Mouse (Mus musculus) c-Kit-positive CD71-negative TER-119-negative erythroid progenitor cells, embryonic 14.5 days (primary cell): ENCODE measurements around the gene Mcl1.
"Not testable (repeated sequence)": the region's sequence is repeated elsewhere in the genome, so short reads cannot be mapped to it uniquely, and the experiment has no call there.

ENCODE experiments used
- DNase-seq: peaks from one replicate; pipeline ENCODE4 v3.0.0-alpha.2; 2013; ENCODE audit warnings: low read depth

The Mcl1 gene

DNA sequence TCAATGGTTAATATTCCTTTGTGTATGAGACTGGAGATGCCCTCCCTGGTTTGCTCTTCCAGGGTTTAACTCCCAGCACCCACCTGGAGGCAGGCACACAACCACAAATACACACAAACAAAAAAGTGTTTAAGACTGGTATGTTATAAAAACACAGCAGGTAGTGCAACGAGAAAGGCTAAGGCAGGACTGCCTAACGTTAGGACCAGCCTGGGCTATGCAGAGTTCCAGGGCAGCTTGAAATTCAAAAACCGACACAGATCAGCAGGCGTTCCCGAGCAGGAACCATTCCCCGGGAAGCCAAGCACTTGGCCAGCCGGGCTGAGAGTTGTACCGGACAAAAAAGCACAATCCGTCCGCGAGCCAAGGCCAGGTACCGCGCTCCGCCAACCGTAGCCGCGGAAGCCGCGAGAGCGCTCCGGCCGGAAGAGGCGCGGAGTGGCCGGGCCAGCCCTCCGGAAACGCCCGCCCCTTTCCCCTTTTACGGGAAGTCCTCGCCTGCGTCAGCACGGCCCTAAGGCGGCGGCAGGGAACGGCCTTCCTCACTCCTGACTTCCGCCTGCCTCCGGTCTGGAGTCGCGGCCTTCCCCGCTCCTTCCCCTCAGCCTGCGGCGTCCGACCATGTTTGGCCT lies at the start of gene Mcl1:
Gene Mcl1 (plus strand): TSS at position 553 of the 632 bp plus-strand sequence.
- peak; percentile 88 for DNase-seq

DNA sequence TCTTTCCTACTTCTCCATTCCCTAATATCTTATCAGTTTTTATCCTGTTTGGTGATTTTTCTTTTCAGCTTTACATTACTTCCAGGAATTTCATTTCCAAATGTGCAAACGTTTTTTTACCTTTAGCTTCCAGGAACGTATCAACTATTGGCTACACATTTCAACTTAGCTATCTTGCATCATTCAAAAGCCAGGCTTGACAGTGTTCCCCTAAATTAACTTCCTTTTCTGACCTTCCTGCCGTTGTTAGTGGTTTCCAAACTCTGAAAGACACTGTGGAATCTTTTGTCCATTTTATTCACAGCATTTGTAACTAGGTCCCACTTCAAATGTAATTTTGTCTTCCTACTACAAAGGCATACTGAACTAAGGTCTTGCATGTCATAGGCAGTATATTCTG lies 49.4 kb upstream of the Mcl1 start:
- no peak for DNase-seq

DNA sequence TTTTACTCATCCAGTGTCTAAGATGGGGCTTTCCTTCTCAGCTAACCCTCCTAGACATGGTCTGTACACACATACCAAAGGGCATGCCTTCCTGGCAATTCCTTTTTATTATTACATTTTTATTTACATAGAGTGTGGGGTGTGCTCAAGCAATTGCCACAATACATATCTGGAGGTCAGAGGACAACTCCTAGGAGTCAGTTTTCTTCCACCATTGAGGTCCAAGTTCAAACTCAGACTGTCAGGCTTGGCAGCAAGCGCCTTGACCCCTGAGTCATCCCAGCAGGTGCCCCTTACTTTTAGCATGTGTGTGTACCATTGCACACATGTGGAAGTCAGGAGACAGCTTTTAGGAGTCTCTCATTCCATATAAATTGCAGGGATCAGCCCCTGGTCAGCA lies 44.6 kb upstream of the Mcl1 start:
- no peak for DNase-seq

GRCm38 (mm10) chr3:95618511-95618910 lies 40.1 kb upstream of the Mcl1 start:
- DNase-seq, result no peak

DNA sequence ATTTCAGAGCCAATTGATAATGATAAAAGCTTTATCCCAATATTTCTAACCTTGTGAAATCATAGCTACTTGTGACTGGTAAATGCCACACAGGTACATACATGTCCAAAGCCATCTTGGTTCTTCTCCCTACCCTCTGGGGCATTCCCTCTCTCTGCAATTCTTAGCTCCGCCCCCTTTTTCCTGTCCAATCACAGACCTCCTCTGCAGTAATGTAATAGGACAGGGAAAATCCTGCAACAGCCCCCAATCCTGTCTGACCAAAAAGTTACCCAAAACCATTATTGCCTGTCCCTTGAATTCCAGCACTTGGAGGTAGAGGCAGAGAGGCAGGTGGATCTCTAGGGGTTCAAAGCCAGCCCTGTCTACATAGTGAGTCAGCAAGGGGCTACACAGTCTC lies 37.3 kb upstream of the Mcl1 start:
- no peak for DNase-seq

GRCm38 (mm10) chr3:95622421-95622820 lies 36.2 kb upstream of the Mcl1 start:
- not testable (repeated sequence) for DNase-seq

DNA sequence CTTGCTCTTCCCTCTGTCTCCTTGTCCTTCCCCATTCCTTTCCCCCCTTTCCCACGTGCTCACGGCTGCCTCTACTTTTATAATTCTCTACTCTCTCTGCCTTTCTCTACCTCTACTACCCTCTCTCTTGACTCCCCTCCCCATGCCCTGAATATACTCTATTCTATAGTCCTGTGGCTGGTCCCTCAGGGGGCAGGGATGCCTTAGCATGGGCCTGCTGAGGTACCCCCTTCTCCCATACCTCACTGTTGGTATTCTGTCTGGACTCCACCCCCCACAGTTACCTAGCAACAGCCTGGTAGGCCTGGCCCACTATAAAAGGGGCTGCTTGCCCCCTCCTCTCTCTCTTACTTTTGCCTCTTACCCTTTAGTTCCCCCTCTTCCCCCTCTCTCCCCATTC lies 35.0 kb upstream of the Mcl1 start:
- no peak for DNase-seq

DNA sequence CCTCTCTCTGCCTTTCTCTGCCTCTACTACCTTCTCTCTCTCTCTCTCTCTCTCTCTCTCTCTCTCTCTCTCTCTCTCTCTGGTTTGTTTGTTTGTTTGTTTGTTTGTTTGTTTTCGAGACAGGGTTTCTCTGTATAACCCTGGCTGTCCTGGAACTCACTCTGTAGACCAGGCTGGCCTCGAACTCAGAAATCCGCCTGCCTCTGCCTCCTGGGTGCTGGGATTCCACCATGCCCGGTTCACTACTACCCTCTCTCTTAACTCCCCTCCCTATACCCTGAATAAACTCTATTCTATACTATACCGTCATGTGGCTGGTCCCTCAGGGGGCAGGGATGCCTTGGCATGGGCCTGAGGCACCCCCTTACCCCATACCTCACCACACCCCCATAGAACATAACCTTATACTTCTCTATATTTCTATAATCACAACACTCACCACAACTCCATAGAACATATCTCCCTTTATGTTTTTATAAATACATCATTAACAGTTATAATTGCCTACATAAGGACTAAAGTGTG lies 34.5 kb upstream of the Mcl1 start:
- DNase-seq, result not testable (repeated sequence)

GRCm38 (mm10) chr3:95624628-95625503 lies 33.7 kb upstream of the Mcl1 start, which contains the start of gene Ensa:
Ensa (plus strand) TSS chr3:95624993.
- peak; percentile 99 for DNase-seq

DNA sequence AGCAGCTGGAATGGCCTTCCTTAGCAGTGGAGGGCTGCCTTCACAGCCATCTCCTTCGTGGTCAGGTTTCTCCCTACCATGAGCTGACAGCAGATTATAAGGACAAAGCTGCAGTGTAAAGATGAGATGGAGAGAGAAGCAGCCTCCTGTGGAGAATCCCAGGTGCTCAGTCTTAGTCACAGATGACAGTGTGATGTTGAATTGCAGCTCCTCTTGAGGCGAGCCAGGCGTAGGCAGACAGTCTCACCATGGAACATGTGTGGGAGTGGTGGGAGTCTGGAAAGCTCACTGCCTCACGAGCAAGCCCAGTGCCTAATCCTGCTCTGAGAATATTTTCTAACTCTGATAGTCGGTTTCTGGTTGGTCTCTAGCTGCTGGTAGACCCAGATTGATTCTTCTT lies 30.8 kb upstream of the Mcl1 start:
- no peak for DNase-seq

DNA sequence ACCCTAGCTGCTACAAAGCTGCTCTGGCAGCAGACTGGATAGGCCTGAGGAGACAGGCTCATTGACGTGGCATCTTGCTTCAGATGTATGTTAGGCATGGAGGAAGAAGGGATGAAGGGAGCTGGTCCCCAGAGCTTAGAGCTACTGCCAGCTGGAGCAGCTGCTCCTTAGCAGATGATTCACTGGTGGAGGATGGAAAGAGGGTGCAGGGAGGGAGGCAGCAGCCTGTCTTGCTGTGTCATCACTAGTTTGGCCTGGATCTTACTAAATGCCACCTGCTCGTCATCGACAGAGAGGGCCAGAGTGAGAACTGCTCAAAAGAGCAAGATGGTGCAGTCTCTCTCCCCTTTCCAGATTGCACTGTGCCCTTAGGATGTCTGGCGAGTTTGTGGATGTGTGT lies 28.8 kb upstream of the Mcl1 start:
- no peak for DNase-seq

- DNase-seq, result no peak
These were observed 27.7 kb upstream of the Mcl1 start for GRCm38 (mm10) chr3:95630856-95631255.

DNA sequence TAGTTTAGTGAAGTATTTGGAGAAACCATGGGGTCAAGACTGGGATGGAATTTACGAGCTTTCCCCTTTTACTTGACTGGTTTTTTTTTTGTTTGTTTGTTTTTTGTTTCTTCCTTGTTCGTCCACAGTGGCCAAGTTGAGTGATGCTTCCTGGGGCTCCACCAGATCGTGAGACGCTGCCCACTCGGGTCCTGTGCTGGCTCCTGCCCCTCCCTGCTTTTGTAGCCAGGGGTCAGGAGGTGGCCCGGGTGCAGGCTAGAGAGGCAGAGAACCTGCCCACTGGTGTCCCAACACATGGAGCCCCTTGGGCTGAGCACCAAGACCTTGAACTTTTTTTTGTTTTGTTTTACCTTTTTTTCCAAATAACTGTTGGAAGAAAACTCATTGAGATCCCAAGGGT lies 27.3 kb upstream of the Mcl1 start:
- DNase-seq, result no peak

GRCm38 (mm10) chr3:95632648-95633588 lies 25.7 kb upstream of the Mcl1 start:
- DNase-seq, result no peak

- no peak for DNase-seq
These were observed 23.0 kb upstream of the Mcl1 start for GRCm38 (mm10) chr3:95635636-95636035.

GRCm38 (mm10) chr3:95636072-95636471 lies 22.5 kb upstream of the Mcl1 start:
- no peak for DNase-seq

DNA sequence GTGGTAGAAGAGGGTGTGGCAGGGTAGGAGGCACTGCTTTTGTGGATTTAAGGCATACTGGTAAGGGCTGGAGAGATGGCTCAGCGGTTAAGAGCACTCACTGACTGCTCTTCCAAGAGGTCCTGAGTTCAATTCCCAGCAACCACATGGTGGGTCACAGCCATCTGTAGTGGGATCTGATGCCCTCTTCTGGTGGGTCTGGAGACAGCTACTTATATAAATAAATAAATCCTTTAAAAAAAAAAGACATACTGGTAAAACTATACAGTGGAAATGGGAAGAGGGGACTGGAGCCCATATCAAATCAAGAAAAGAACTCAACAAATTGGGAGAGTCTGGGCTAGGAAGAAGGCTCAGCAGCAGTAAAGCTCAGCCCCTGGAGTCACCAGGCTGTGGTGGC lies 18.9 kb upstream of the Mcl1 start:
- DNase-seq, result no peak

DNA sequence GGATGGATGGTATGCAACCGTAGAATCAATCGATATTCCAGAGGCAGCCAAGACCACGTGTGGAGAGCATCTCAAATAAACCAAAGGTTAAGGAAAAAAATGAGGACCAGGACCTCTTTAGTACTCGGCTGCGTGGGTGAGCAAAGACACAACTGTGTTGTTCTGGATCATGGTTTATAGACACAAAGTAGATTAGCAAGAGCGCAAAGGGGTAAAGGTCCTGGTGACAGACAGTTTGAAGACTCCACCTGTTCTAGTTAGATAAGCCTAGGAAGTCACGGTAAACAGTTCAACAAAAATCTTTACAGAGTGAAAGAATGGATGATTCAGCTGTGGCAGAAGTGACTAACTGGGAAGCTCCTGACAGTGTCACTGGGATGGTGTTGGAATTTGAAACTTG lies 15.5 kb upstream of the Mcl1 start:
- DNase-seq, result no peak

GRCm38 (mm10) chr3:95645313-95646235 lies 13.0 kb upstream of the Mcl1 start:
- DNase-seq, result peak; percentile 80

- DNase-seq, result no peak
These were observed 10.6 kb upstream of the Mcl1 start for GRCm38 (mm10) chr3:95648016-95648415.
